Mouse (Mus musculus): ENCODE results near the gene Ppp1r27. TPM values are rescaled to one million over a fixed set of nuclear protein-coding genes. Genes with fewer than 3 reads are reported as not detected.

The Ppp1r27 gene
- polyA plus RNA-seq, 1 experiment from 2014 or later = 1.8 TPM

DNA sequence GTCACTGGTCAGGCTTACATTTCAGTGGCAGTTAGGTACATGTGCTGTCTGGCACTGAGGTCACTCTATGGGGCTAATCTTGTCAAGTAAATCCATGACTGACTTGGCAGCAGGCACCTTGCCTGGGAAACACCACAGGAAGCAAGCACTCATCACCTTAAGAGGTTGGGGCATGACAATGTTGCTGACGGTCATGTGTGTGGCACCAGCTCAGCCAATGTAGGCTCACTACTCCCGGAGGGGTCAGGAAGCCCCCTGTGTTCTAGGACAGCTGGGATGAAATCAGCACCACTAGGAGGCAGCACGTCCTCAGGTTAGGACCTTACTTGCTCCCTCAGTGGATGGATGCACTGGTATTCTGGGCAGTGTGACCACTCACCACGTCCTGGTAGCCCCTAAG lies 9.0 kb downstream of the Ppp1r27 start:
- no peaks in the 10 kb centered on the region for H3K9me3 ChIP-seq (replicated peaks)
- no peak overlapping the region for H3K9ac ChIP-seq
- H3K27me3 ChIP-seq = no peaks in the 10 kb centered on the region
- H3K4me2 ChIP-seq (replicated peaks) = no peak overlapping the region
- no peak overlapping the region for H3K4me3 ChIP-seq (replicated peaks)
- peaks cover 34% of the 10 kb centered on the region for H3K36me3 ChIP-seq
- 40% methylated on average over 4 of the region's 4 CpGs for WGBS
- ATAC-seq (ENCODE audit: insufficient number of reproducible peaks, low FRiP score, low TSS enrichment, low read depth) = no peak
- H3K27ac ChIP-seq (replicated peaks) = no peak overlapping the region
- H3K4me1 ChIP-seq = peaks cover 26% of the 10 kb centered on the region

DNA sequence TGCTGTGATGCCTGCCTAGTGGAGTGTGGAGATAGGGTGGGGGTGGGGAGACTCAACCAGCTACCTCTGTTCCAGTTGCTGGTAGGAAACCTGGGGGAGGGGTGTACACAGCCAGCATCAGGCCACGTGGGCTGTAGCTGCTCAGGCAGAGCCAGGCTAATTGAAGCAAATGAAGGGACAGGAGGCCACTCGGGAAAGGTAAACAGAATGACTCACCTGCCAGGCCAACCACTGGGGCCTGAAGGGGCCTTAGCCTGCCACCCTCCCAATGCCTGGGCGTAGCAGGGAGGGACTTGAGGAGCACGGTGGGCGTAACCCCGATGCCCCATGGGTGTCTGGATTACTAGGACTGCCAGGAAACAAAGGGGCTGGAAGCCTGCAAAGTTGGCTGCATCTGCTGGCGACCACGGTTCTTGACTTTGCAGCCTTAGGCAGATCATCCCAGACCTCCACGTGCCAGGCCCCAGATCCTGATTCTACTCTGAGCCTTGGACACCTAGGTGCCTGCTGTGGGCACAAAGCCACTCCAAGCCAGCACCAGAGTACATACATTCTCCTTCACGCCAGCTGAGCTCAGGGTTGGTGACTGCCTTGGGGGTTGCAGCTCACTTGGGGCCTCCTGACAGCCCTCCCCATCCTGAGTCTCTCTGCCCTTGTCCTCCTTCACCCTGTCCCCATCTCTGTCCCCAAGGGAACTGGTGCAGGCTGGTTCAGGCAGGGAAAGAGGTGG lies 11.5 kb downstream of the Ppp1r27 start:
- Histone ChIP-seq H3K9me3 (replicated peaks) (no peaks in the 10 kb centered on the region), H3K27me3 (no peaks in the 10 kb centered on the region; the same call in 1 of the 2 replicates), H3K4me2 (replicated peaks) (no peak overlapping the region), H3K4me1 (peaks cover 22% of the 10 kb centered on the region), H3K4me3 (replicated peaks) (no peak overlapping the region), H3K36me3 (peaks cover 27% of the 10 kb centered on the region), H3K9ac (no peak overlapping the region), H3K27ac (replicated peaks) (peak overlapping the region; percentile 28; the same call in 1 of the 2 replicates)
- 0 out of 2 replicates have a peak, but pooled peaks have one; percentile 25 for ATAC-seq (ENCODE audit: insufficient number of reproducible peaks, low FRiP score, low TSS enrichment, low read depth)
- WGBS = 18% methylated on average over 10 of the region's 10 CpGs

DNA sequence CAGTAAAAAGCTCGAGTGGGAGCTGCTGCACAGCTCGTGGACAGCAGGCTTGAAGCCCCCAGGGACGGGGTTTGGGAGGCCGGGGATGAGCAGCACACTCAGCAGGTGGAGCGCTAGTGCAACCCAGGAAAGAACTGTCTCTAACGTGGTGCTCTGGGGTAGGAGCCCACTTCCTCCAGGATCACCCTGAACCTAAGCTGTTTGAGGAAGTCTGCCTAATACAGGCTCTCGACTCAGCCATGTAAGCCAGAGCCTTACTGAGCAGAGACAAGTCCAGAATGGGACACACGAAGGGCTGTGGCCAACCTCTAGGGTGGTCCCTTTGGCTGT lies 12.0 kb downstream of the Ppp1r27 start:
- Histone ChIP-seq H3K9ac (no peak overlapping the region), H3K4me2 (replicated peaks) (no peak overlapping the region), H3K4me3 (replicated peaks) (no peak overlapping the region), H3K4me1 (peaks cover 22% of the 10 kb centered on the region), H3K9me3 (replicated peaks) (no peaks in the 10 kb centered on the region), H3K27me3 (peaks cover 2% of the 10 kb centered on the region), H3K36me3 (peaks cover 22% of the 10 kb centered on the region), H3K27ac (replicated peaks) (no peak overlapping the region)
- WGBS = 48% methylated on average over 8 of the region's 8 CpGs
- no peak for ATAC-seq (ENCODE audit: insufficient number of reproducible peaks, low FRiP score, low TSS enrichment, low read depth)

DNA sequence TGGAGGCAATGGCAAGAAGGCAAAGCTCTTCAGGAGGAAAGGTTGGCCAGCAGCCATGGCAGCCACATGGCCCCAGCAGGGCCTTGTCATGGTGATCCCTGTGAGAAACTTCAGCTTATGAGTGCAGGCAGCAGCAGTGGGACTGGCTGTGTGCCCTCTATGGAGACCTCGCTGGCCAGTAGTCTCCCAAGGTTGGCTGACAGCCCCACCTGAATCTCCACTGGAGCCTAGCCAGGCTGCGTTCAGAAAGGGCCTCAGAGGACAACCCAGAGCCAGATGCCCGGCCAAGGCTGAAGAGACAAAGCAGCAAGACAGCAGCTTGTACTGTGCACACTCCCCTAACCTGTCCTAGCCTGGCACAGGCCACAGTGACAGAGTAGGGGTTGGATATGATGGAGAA lies 12.4 kb downstream of the Ppp1r27 start:
- H3K4me1 ChIP-seq = peaks cover 22% of the 10 kb centered on the region
- no peak overlapping the region for H3K4me2 ChIP-seq (replicated peaks)
- H3K4me3 ChIP-seq (replicated peaks) = no peak overlapping the region
- ATAC-seq (ENCODE audit: insufficient number of reproducible peaks, low FRiP score, low TSS enrichment, low read depth) = no peak
- H3K36me3 ChIP-seq = peaks cover 18% of the 10 kb centered on the region
- no peaks in the 10 kb centered on the region for H3K9me3 ChIP-seq (replicated peaks)
- peaks cover 5% of the 10 kb centered on the region for H3K27me3 ChIP-seq
- no peak overlapping the region for H3K9ac ChIP-seq
- 58% methylated on average over 3 of the region's 3 CpGs for WGBS
- H3K27ac ChIP-seq (replicated peaks) = no peak overlapping the region

DNA sequence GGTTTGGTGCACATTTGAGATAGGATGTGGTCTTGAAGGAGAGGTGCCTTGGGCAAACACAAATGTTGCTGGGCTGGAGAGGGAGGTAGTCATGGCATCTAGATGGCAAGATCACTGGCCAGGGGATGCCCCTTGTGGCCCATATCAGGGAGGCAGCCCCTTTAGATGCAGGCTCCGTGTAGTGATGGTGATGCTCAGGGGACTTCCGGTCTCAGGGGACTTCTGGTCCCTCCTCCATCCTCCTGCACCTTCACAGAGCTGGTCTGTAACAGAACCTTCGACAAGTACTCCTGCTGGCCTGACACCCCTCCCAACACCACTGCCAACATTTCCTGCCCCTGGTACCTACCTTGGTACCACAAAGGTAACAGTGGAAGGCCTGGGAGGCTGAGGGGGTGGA lies 15.1 kb downstream of the Ppp1r27 start:
- Histone ChIP-seq H3K4me3 (replicated peaks) (no peak overlapping the region), H3K9ac (no peak overlapping the region), H3K4me1 (peaks cover 25% of the 10 kb centered on the region), H3K4me2 (replicated peaks) (no peak overlapping the region), H3K9me3 (replicated peaks) (no peaks in the 10 kb centered on the region), H3K36me3 (no peaks in the 10 kb centered on the region), H3K27me3 (peaks cover 32% of the 10 kb centered on the region), H3K27ac (replicated peaks) (no peak overlapping the region)
- no peak for ATAC-seq (ENCODE audit: insufficient number of reproducible peaks, low FRiP score, low TSS enrichment, low read depth)
- 66% methylated on average over 3 of the region's 3 CpGs for WGBS

DNA sequence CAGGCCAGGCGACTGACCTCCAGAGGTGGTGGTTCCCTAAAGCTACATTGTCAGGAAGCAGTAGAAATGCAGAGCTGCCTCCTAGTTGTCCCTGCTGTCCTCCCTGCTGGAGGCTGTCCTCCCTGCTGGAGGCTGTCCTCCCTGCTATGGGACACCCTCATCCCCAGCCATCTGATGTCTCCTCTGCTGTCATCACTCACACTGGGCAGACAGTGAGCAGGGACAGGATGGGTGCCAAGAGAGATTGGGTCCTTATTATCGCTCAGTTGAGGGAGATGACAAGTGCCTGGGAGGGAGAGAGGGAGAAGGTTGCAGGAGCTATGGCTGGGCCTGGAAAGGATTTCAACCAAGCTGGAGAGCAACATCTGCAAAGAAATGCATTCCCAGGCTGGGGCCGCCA lies 15.8 kb downstream of the Ppp1r27 start:
- H3K36me3 ChIP-seq = no peaks in the 10 kb centered on the region
- H3K27me3 ChIP-seq = peaks cover 38% of the 10 kb centered on the region
- no peak for ATAC-seq (ENCODE audit: insufficient number of reproducible peaks, low FRiP score, low TSS enrichment, low read depth)
- no peak overlapping the region for H3K27ac ChIP-seq (replicated peaks)
- peaks cover 30% of the 10 kb centered on the region for H3K4me1 ChIP-seq
- 70% methylated on average over 3 of the region's 3 CpGs for WGBS
- H3K9me3 ChIP-seq (replicated peaks) = no peaks in the 10 kb centered on the region
- H3K4me3 ChIP-seq (replicated peaks) = no peak overlapping the region
- no peak overlapping the region for H3K4me2 ChIP-seq (replicated peaks)
- no peak overlapping the region for H3K9ac ChIP-seq

DNA sequence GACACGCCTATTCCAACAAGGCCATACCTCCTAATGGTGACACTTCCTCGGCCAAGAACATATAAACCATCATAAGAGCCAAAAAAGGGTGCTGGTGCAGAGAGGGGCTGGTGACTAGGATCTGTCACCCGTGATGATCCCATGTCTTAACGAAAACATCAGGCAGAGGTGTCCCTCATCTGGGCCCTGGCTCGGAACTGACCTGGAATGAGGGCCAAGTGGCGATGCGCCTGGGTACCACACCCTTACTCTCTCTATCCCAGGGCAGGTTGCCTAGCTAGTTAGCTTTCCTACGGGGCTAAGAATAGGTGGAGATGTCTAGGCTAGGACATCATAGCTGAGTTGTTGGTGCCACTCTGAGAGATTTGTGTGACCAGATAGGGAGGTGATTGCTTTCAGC lies 16.8 kb downstream of the Ppp1r27 start:
- H3K27me3 ChIP-seq = peaks cover 49% of the 10 kb centered on the region
- WGBS = 83% methylated on average over 8 of the region's 8 CpGs
- peaks cover 20% of the 10 kb centered on the region for H3K4me1 ChIP-seq
- no peaks in the 10 kb centered on the region for H3K36me3 ChIP-seq
- H3K9me3 ChIP-seq (replicated peaks) = no peaks in the 10 kb centered on the region
- H3K4me3 ChIP-seq (replicated peaks) = no peak overlapping the region
- H3K9ac ChIP-seq = no peak overlapping the region
- no peak overlapping the region for H3K4me2 ChIP-seq (replicated peaks)
- ATAC-seq (ENCODE audit: insufficient number of reproducible peaks, low FRiP score, low TSS enrichment, low read depth) = no peak
- no peak overlapping the region for H3K27ac ChIP-seq (replicated peaks)

DNA sequence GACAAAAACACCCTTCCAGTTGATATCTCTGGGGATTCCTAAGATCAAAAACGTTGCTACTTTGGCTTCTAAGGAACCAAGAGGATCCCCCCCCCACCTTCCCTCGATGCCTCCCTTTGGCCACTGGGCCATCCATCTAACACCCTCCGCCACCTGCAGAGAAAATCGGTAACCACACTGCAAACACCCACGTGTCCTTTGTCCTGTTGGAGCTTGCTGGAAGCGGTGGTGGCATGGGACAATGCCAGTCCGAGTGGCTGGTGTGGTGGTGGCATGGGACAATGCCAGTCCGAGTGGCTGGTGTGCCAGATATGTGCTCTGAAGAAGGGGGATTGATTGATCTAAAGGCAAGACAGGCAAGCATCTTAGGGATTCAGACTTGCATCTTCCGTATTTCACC lies 19.3 kb downstream of the Ppp1r27 start:
- H3K27ac ChIP-seq (replicated peaks) = no peak overlapping the region
- ATAC-seq (ENCODE audit: insufficient number of reproducible peaks, low FRiP score, low TSS enrichment, low read depth) = no peak
- H3K9me3 ChIP-seq (replicated peaks) = no peaks in the 10 kb centered on the region
- H3K4me3 ChIP-seq (replicated peaks) = no peak overlapping the region
- H3K36me3 ChIP-seq = no peaks in the 10 kb centered on the region
- H3K4me1 ChIP-seq = peaks cover 11% of the 10 kb centered on the region
- 32% methylated on average over 9 of the region's 9 CpGs for WGBS
- no peak overlapping the region for H3K9ac ChIP-seq
- H3K4me2 ChIP-seq (replicated peaks) = no peak overlapping the region
- peaks cover 66% of the 10 kb centered on the region for H3K27me3 ChIP-seq

DNA sequence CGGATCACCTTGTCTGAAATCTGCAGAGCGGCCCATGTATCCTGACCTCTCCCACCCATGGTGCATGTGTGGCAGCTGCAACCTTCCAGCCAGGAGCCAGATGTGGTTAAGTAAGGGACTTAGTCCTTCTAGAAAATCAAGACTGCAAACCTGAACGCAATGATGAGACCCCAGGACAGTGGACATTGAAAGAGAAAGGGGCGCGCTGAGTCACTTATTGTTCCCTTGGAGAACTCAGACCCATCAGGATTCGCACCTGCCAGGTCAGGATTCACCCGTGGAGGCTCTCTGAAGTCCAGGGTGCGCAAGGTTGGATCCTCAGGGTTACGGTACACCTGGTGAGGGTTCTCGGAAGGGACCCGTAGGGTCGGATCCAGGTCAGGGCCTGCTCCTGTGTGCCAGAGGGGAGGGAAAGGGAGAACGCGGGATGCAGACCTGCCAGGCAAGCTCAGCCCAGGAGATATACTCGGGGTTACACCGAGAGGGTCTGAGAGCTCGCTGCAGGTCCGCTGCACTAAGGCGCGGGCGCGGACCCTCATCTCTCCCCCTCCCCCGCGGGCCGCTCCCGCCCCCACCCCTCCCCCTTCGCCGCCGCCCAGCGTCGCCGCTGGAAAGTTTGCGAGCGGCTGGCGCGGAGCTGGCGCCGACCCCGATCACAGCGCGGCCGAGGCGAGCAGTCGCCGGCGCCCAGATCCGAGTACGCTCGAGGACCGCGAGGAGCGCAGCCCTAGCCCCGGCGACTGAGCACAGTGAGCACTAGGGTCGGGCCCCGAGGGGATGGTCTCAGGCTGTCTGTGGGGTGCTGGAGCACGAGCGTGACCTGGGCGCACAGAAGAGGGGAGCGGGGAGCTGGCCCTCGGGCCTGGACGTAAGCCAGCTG lies 20.6 kb downstream of the Ppp1r27 start, which contains the start of gene Gcgr:
Gene Gcgr, plus strand, starts transcription at position 615 of the 880 bp plus-strand sequence.
- ATAC-seq (ENCODE audit: insufficient number of reproducible peaks, low FRiP score, low TSS enrichment, low read depth) = peak; percentile 53; the same call in 1 of the 2 replicates
- Histone ChIP-seq H3K4me2 (replicated peaks) (peak within 1 kb of the TSS; percentile 84), H3K36me3 (no peaks in the 10 kb centered on the region), H3K9ac (peak within 1 kb of the TSS; percentile 28; the same call in 1 of the 2 replicates), H3K4me3 (replicated peaks) (peak within 1 kb of the TSS; percentile 46), H3K27me3 (peaks cover 66% of the 10 kb centered on the region), H3K27ac (replicated peaks) (no peak within 1 kb of the TSS), H3K4me1 (peaks cover 11% of the 10 kb centered on the region), H3K9me3 (replicated peaks) (no peaks in the 10 kb centered on the region)
- WGBS = 7% methylated on average over 55 of the region's 62 CpGs

DNA sequence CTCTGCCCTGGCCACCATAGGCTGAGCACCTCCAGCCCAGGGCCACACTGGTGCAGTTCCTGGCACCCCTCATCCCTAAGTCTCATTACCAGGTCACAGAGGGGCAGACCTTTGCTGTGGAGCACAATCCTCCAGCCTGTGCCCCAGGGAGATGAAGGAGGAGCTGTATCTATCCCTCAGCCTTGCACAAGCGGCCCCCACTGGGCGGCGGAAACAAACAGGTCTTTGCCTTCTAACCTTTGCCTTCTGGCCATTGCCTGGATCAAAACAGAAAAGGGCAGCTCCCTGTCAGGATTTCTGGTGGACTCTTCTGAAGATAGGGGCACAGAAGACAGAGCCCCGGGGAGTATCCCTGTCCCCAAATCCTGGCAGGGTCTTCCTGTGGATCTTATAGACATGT lies 22.0 kb downstream of the Ppp1r27 start:
- 41% methylated on average over 4 of the region's 4 CpGs for WGBS
- no peak overlapping the region for H3K4me2 ChIP-seq (replicated peaks)
- H3K4me3 ChIP-seq (replicated peaks) = no peak overlapping the region
- H3K9ac ChIP-seq = no peak overlapping the region
- no peaks in the 10 kb centered on the region for H3K36me3 ChIP-seq
- no peak for ATAC-seq (ENCODE audit: insufficient number of reproducible peaks, low FRiP score, low TSS enrichment, low read depth)
- peaks cover 64% of the 10 kb centered on the region for H3K27me3 ChIP-seq
- peaks cover 11% of the 10 kb centered on the region for H3K4me1 ChIP-seq
- no peak overlapping the region for H3K27ac ChIP-seq (replicated peaks)
- H3K9me3 ChIP-seq (replicated peaks) = no peaks in the 10 kb centered on the region

DNA sequence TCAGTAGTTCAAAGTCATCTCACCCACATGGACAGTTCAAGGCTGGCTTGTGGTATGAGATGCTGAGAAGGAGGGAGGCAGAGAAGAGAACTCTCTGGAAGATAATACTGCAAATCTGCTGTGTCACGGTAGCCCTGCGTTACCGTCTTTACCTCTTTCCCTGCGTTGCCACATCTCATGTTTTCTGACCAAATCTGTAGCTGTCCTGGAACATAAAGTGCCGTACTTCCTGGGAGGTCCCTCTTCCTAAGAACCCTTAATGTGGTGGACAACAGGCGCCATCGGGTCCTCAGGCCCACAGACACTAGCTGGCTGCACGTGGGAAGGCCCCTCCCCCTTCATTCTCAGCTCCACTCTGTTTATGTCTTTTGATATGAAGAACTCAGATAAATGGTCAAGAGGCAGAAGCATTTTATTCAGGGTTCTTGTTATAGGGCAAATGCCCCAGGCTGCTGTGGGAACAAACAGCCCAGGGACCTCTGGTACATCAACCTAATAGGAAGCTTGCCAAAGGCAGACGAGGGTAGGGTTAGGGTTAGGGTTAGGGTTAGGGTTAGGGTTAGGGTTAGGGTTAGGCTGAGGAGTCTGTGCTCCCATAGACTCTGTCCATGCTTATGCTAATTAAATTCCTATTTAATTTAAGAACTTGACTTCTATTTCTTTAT lies 23.1 kb downstream of the Ppp1r27 start:
- H3K36me3 ChIP-seq = no peaks in the 10 kb centered on the region
- H3K4me3 ChIP-seq (replicated peaks) = no peak overlapping the region
- WGBS = 73% methylated on average over 9 of the region's 9 CpGs
- H3K9me3 ChIP-seq (replicated peaks) = no peaks in the 10 kb centered on the region
- H3K27me3 ChIP-seq = peaks cover 55% of the 10 kb centered on the region
- ATAC-seq (ENCODE audit: insufficient number of reproducible peaks, low FRiP score, low TSS enrichment, low read depth) = no peak
- no peak overlapping the region for H3K4me2 ChIP-seq (replicated peaks)
- H3K9ac ChIP-seq = no peak overlapping the region
- H3K27ac ChIP-seq (replicated peaks) = no peak overlapping the region
- H3K4me1 ChIP-seq = peaks cover 11% of the 10 kb centered on the region

All from embryonic facial prominence, embryonic 15.5 days (tissue).